Mouse (Mus musculus) bone marrow macrophage, adult 2 months (primary cell): ENCODE results near the gene Iqsec1.

Source experiments
- CTCF ChIP-seq: IDR thresholded peaks from 2 replicates; pipeline ENCODE4 v1.5.1; 2012; ENCODE audit warnings: low read depth, mild to moderate bottlenecking, low read length, moderate library complexity
- POLR2A ChIP-seq: IDR thresholded peaks from 2 replicates; pipeline ENCODE4 v1.6.1; 2012; ENCODE audit warnings: mild to moderate bottlenecking, low read depth, low read length, borderline replicate concordance

- TF ChIP-seq POLR2A (no peak), CTCF (no peak)
Observed at GRCm38 (mm10) chr6:90688003-90688402, 300.5 kb downstream of the Iqsec1 start.
